Mouse (Mus musculus) forebrain, embryonic 15.5 days (tissue): Measurements from ENCODE around the gene H2al1b. TPM values are rescaled to one million over a fixed set of nuclear protein-coding genes. Genes with fewer than 3 reads are reported as not detected.
"Not testable (repeated sequence)": the region's sequence is repeated elsewhere in the genome, so short reads cannot be mapped to it uniquely, and the experiment has no call there.

Source experiments
- ATAC-seq: fragments of 200-750 bp; cut with Nextera tagmentation; replicated peaks from 2 replicates; pipeline ENCODE4 v1.8.0; 2017; ENCODE audit warnings: mild to moderate bottlenecking, moderate TSS enrichment, moderate library complexity
- H3K27ac ChIP-seq: fragments of 300-500 bp; sonication (generic); replicated peaks from 2 replicates; pipeline ENCODE4 v1.5.1; 2015; ENCODE audit warnings: mild to moderate bottlenecking, inconsistent platforms
- H3K27me3 ChIP-seq: fragments of 300-500 bp; sonication (generic); 2 replicates; pipeline ENCODE4 v1.6.1; 2015; ENCODE audit warnings: inconsistent platforms
- H3K36me3 ChIP-seq: fragments of 300-500 bp; sonication (generic); 2 replicates; pipeline ENCODE4 v1.6.1; 2015; ENCODE audit warnings: mild to moderate bottlenecking, inconsistent platforms
- H3K4me1 ChIP-seq: fragments of 300-500 bp; sonication (generic); 2 replicates; pipeline ENCODE4 v1.6.1; 2015; ENCODE audit warnings: inconsistent platforms
- H3K4me2 ChIP-seq: fragments of 300-500 bp; sonication (generic); replicated peaks from 2 replicates; pipeline ENCODE4 v1.6.1; 2015; ENCODE audit warnings: mild to moderate bottlenecking, inconsistent platforms
- H3K4me3 ChIP-seq: fragments of 300-500 bp; sonication (generic); 2 replicates; pipeline ENCODE4 v1.5.1; 2015; ENCODE audit warnings: mild to moderate bottlenecking, inconsistent platforms
- H3K9ac ChIP-seq: fragments of 300-500 bp; sonication (generic); replicated peaks from 2 replicates; pipeline ENCODE4 v1.6.1; 2015; ENCODE audit warnings: mild to moderate bottlenecking, inconsistent platforms
- H3K9me3 ChIP-seq: fragments of 300-500 bp; sonication (generic); 2 replicates; pipeline ENCODE4 v1.6.1; 2016; ENCODE audit warnings: inconsistent platforms
- WGBS: fragments of 180-500 bp; shearing (Covaris S2); methylation state at CpG from one replicate; pipeline ENCODE4 v1.1.7; 2015; ENCODE audit warnings: mixed read lengths; 5-methylcytosine and 5-hydroxymethylcytosine counted together
- polyA plus RNA-seq: library from polyadenylated mRNA; unstranded; fragments of >200 nt; fragmentation: Nextera tagmentation; extraction: Ambion mirVana; gene quantifications from 2 replicates; pipeline ENCODE4 v1.2.1, GENCODE M21; 2015

Gene H2al1b
- polyA plus RNA-seq: not detected in 2 replicates

GRCm38 (mm10) chrX:11302132-11302531 is at the start of gene H2al1b:
H2al1b (plus strand) TSS chrX:11302432.
- H3K27ac ChIP-seq, H3K4me1 ChIP-seq, H3K36me3 ChIP-seq, H3K27me3 ChIP-seq, H3K4me2 ChIP-seq, ATAC-seq, H3K9ac ChIP-seq, H3K9me3 ChIP-seq, H3K4me3 ChIP-seq: not testable (repeated sequence)
- 94% methylated on average over 1 of the region's 3 CpGs for WGBS

- Histone ChIP-seq H3K9me3 (no peaks in the 10 kb centered on the region), H3K27me3 (no peaks in the 10 kb centered on the region), H3K4me2 (no peak overlapping the region), H3K27ac (no peak overlapping the region), H3K4me3 (no peak overlapping the region), H3K9ac (no peak overlapping the region), H3K4me1 (no peaks in the 10 kb centered on the region), H3K36me3 (no peaks in the 10 kb centered on the region)
- 74% methylated on average over 5 of the region's 5 CpGs for WGBS
- no peak for ATAC-seq
Measured at GRCm38 (mm10) chrX:11254062-11254461, 48.2 kb upstream of the H2al1b start.

GRCm38 (mm10) chrX:11254521-11255207 is 47.6 kb upstream of the H2al1b start:
- Histone ChIP-seq H3K4me3 (no peak overlapping the region), H3K4me2 (no peak overlapping the region), H3K4me1 (no peaks in the 10 kb centered on the region), H3K9ac (no peak overlapping the region), H3K9me3 (no peaks in the 10 kb centered on the region), H3K27ac (no peak overlapping the region), H3K36me3 (no peaks in the 10 kb centered on the region), H3K27me3 (no peaks in the 10 kb centered on the region)
- 59% methylated on average over 11 of the region's 11 CpGs for WGBS
- no peak for ATAC-seq

- no peaks in the 10 kb centered on the region for H3K4me1 ChIP-seq
- no peak overlapping the region for H3K27ac ChIP-seq
- no peak for ATAC-seq
- H3K9ac ChIP-seq: no peak overlapping the region
- H3K4me3 ChIP-seq: no peak overlapping the region
- no peaks in the 10 kb centered on the region for H3K9me3 ChIP-seq
- WGBS: 62% methylated on average over 8 of the region's 8 CpGs
- H3K36me3 ChIP-seq: no peaks in the 10 kb centered on the region
- H3K4me2 ChIP-seq: no peak overlapping the region
- H3K27me3 ChIP-seq: no peaks in the 10 kb centered on the region
Measured at GRCm38 (mm10) chrX:11255564-11256360, 46.5 kb upstream of the H2al1b start.

- 86% methylated on average over 8 of the region's 8 CpGs for WGBS
Measured at GRCm38 (mm10) chrX:11264918-11265317, 37.3 kb upstream of the H2al1b start.

GRCm38 (mm10) chrX:11267791-11268190 is 34.4 kb upstream of the H2al1b start:
- WGBS: 61% methylated on average over 7 of the region's 7 CpGs
- H3K27ac ChIP-seq: no peak overlapping the region
- H3K9ac ChIP-seq: no peak overlapping the region
- no peaks in the 10 kb centered on the region for H3K9me3 ChIP-seq
- no peak overlapping the region for H3K4me3 ChIP-seq
- no peaks in the 10 kb centered on the region for H3K27me3 ChIP-seq
- H3K4me1 ChIP-seq: peaks cover 5% of the 10 kb centered on the region; the same call in 1 of the 2 replicates
- no peak for ATAC-seq
- H3K36me3 ChIP-seq: no peaks in the 10 kb centered on the region
- H3K4me2 ChIP-seq: no peak overlapping the region

More at GRCm38 (mm10) chrX:11264918-11265317, 37.3 kb upstream of the H2al1b start:
- H3K27me3 ChIP-seq: no peaks in the 10 kb centered on the region
- no peak overlapping the region for H3K9ac ChIP-seq
- H3K36me3 ChIP-seq: no peaks in the 10 kb centered on the region
- H3K4me3 ChIP-seq: no peak overlapping the region
- peaks cover 5% of the 10 kb centered on the region; the same call in 1 of the 2 replicates for H3K4me1 ChIP-seq
- H3K4me2 ChIP-seq: no peak overlapping the region
- H3K27ac ChIP-seq: no peak overlapping the region
- H3K9me3 ChIP-seq: no peaks in the 10 kb centered on the region
- no peak for ATAC-seq

- ATAC-seq: peak; percentile 76
- Histone ChIP-seq H3K4me2 (no peak overlapping the region), H3K27me3 (no peaks in the 10 kb centered on the region), H3K4me1 (peaks cover 5% of the 10 kb centered on the region; the same call in 1 of the 2 replicates), H3K9ac (no peak overlapping the region), H3K27ac (no peak overlapping the region), H3K36me3 (no peaks in the 10 kb centered on the region), H3K9me3 (no peaks in the 10 kb centered on the region), H3K4me3 (no peak overlapping the region)
- WGBS: 71% methylated on average over 3 of the region's 3 CpGs
Measured at GRCm38 (mm10) chrX:11269074-11269473, 33.2 kb upstream of the H2al1b start.

- H3K36me3 ChIP-seq: no peaks in the 10 kb centered on the region
- no peaks in the 10 kb centered on the region for H3K9me3 ChIP-seq
- no peaks in the 10 kb centered on the region for H3K4me1 ChIP-seq
- no peak overlapping the region for H3K4me3 ChIP-seq
- H3K27ac ChIP-seq: no peak overlapping the region
- H3K9ac ChIP-seq: no peak overlapping the region
- no peak overlapping the region for H3K4me2 ChIP-seq
- ATAC-seq: no peak
- H3K27me3 ChIP-seq: no peaks in the 10 kb centered on the region
- 86% methylated on average over 3 of the region's 3 CpGs for WGBS
Measured at GRCm38 (mm10) chrX:11273190-11273589, 29.0 kb upstream of the H2al1b start.

GRCm38 (mm10) chrX:11277083-11277482 is 25.1 kb upstream of the H2al1b start:
- WGBS: 58% methylated on average over 6 of the region's 6 CpGs

GRCm38 (mm10) chrX:11280741-11281140 is 21.5 kb upstream of the H2al1b start:
- Histone ChIP-seq H3K9ac (no peak overlapping the region), H3K4me3 (no peak overlapping the region), H3K36me3 (no peaks in the 10 kb centered on the region), H3K27me3 (no peaks in the 10 kb centered on the region), H3K4me2 (no peak overlapping the region), H3K9me3 (no peaks in the 10 kb centered on the region), H3K4me1 (no peaks in the 10 kb centered on the region), H3K27ac (no peak overlapping the region)
- 78% methylated on average over 2 of the region's 2 CpGs for WGBS
- ATAC-seq: no peak

More at GRCm38 (mm10) chrX:11277083-11277482, 25.1 kb upstream of the H2al1b start:
- Histone ChIP-seq H3K4me3 (no peak overlapping the region), H3K36me3 (no peaks in the 10 kb centered on the region), H3K9ac (no peak overlapping the region), H3K27me3 (no peaks in the 10 kb centered on the region), H3K27ac (no peak overlapping the region), H3K4me2 (no peak overlapping the region), H3K4me1 (no peaks in the 10 kb centered on the region), H3K9me3 (no peaks in the 10 kb centered on the region)
- no peak for ATAC-seq

GRCm38 (mm10) chrX:11288306-11288882 is 13.8 kb upstream of the H2al1b start:
- 74% methylated on average over 14 of the region's 14 CpGs for WGBS
- Histone ChIP-seq H3K9ac (no peak overlapping the region), H3K9me3 (no peaks in the 10 kb centered on the region)

GRCm38 (mm10) chrX:11289244-11289643 is 13.0 kb upstream of the H2al1b start:
- H3K27ac ChIP-seq: no peak overlapping the region
- H3K27me3 ChIP-seq: no peaks in the 10 kb centered on the region
- no peak overlapping the region for H3K4me2 ChIP-seq
- H3K4me1 ChIP-seq: no peaks in the 10 kb centered on the region
- H3K9ac ChIP-seq: no peak overlapping the region
- H3K4me3 ChIP-seq: no peak overlapping the region
- no peaks in the 10 kb centered on the region for H3K36me3 ChIP-seq
- no peaks in the 10 kb centered on the region for H3K9me3 ChIP-seq
- no peak for ATAC-seq
- 36% methylated on average over 4 of the region's 4 CpGs for WGBS

More at GRCm38 (mm10) chrX:11288306-11288882, 13.8 kb upstream of the H2al1b start:
- ATAC-seq: no peak
- Histone ChIP-seq H3K36me3 (no peaks in the 10 kb centered on the region), H3K27ac (no peak overlapping the region), H3K4me3 (no peak overlapping the region), H3K4me1 (no peaks in the 10 kb centered on the region), H3K4me2 (no peak overlapping the region), H3K27me3 (no peaks in the 10 kb centered on the region)
